Mouse (Mus musculus): ENCODE data around the gene Ggact. TPM values are rescaled to one million over a fixed set of nuclear protein-coding genes. Genes with fewer than 3 reads are reported as not detected.

Ggact gene
- polyA plus RNA-seq, 1 experiment from 2014 or later, result 6.8 TPM

DNA sequence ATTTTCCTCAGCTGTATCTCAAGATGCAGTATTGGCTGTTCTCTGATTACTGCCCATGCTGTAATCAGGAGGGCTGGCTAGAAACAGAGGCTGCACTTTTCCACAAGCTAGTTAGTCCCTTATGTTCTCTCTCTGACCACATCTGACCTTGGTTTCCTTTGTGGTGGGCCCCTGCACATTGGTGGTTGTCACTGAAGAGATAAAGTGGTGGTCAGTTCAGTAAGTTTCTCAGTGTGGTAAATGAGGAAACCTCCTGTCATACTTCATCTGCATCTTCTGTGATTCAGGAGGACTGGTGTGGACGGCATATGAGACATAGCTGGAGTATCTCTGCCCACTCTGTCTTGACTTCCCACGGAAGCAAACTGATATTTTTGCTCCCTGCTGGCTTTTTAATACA lies 125.4 kb downstream of the Ggact start:
- Histone ChIP-seq H3K36me3 (no peaks in the 10 kb centered on the region), H3K9ac (no peak overlapping the region), H3K27ac (no peak overlapping the region), H3K4me2 (no peak overlapping the region), H3K9me3 (no peaks in the 10 kb centered on the region), H3K27me3 (no peaks in the 10 kb centered on the region), H3K4me1 (replicated peaks) (no peaks in the 10 kb centered on the region), H3K4me3 (no peak overlapping the region)
- 83% methylated on average over 2 of the region's 2 CpGs for WGBS
- no peak for ATAC-seq (ENCODE audit: low FRiP score)

DNA sequence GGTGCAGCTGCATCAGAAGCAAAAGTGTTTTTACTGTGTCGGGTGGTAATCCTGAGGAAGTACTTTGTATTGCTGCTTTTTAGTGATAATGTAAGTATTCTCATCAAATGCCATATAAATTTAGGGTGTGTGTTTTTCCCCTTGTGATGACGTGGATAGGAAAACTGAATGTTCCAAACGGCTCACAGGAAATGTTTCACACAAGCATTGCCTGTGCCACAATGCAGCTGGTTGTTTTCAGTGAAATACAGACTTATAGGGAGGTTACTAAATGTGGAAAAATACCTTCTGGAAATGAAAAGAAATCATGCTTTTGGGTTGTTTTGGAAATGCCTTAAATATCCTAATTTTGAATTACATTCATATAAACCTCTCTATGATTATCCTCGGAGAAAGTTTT lies 128.9 kb downstream of the Ggact start:
- 89% methylated on average over 4 of the region's 4 CpGs for WGBS
- H3K9me3 ChIP-seq, result no peaks in the 10 kb centered on the region
- H3K36me3 ChIP-seq, result no peaks in the 10 kb centered on the region
- H3K4me1 ChIP-seq (replicated peaks), result no peaks in the 10 kb centered on the region
- H3K27ac ChIP-seq, result no peak overlapping the region
- H3K4me2 ChIP-seq, result no peak overlapping the region
- no peak overlapping the region for H3K4me3 ChIP-seq
- no peak overlapping the region for H3K9ac ChIP-seq
- ATAC-seq (ENCODE audit: low FRiP score), result no peak
- H3K27me3 ChIP-seq, result no peaks in the 10 kb centered on the region

DNA sequence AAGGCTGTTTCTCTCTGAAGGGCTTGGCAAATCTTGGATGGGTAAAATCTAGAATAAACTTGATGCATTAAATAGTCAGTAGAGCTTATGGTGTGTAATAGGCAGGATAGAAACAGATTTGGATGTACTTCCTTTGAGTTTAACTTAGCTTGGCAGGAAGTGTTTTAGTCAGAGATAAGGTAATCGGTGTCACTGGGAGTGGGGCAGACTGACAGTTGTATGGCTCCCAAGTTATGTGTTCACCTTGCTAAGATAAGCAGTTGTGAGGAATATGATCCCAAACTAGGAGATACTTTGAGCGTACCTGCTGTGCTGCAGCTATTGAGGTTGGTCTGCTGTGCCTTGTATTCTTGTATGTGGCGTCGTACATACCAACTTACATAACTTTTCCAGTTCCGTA lies 147.1 kb downstream of the Ggact start:
- H3K9ac ChIP-seq, result no peak overlapping the region
- 91% methylated on average over 5 of the region's 5 CpGs for WGBS
- no peaks in the 10 kb centered on the region for H3K36me3 ChIP-seq
- H3K27ac ChIP-seq, result no peak overlapping the region
- H3K4me2 ChIP-seq, result no peak overlapping the region
- no peak for ATAC-seq (ENCODE audit: low FRiP score)
- H3K4me3 ChIP-seq, result no peak overlapping the region
- 0 out of 2 replicates have a peak, but pooled peaks cover 5% of the 10 kb centered on the region for H3K4me1 ChIP-seq (replicated peaks)
- no peaks in the 10 kb centered on the region for H3K9me3 ChIP-seq
- H3K27me3 ChIP-seq, result no peaks in the 10 kb centered on the region

Other genes starting within 250 kb of the Ggact start
- 57.7 and 58.5 TPM in 2 replicates for gene Tmtc4, start 70.3 kb upstream of the Ggact start, polyA plus RNA-seq (2015; fragmentation: Nextera tagmentation; extraction: Ambion mirVana)